Mouse (Mus musculus): ENCODE results near the gene Scnn1b. TPM values are rescaled to one million over a fixed set of nuclear protein-coding genes. Genes with fewer than 3 reads are reported as not detected.

Scnn1b gene
- polyA plus RNA-seq, 1 experiment from 2014 or later = 0.06 TPM

GRCm38 (mm10) chr7:121954891-121955669 lies 90.2 kb downstream of the Scnn1b start:
- 92% methylated on average over 11 of the region's 11 CpGs for WGBS
- DNase-seq (ENCODE audit: low spot score) = no peak

GRCm38 (mm10) chr7:121955802-121956201 lies 91.0 kb downstream of the Scnn1b start:
- no peak for DNase-seq (ENCODE audit: low spot score)
- WGBS = 90% methylated on average over 12 of the region's 12 CpGs
- Histone ChIP-seq H3K4me1 (no peaks in the 10 kb centered on the region), H3K27me3 (ENCODE audit: low read depth, poor library complexity, severe bottlenecking) (no peaks in the 10 kb centered on the region), H3K9me3 (replicated peaks) (no peaks in the 10 kb centered on the region), H3K4me3 (no peak overlapping the region), H3K36me3 (peaks cover 28% of the 10 kb centered on the region), H3K27ac (replicated peaks) (no peak overlapping the region)

More at GRCm38 (mm10) chr7:121954891-121955669, 90.2 kb downstream of the Scnn1b start:
- Histone ChIP-seq H3K27ac (replicated peaks) (no peak overlapping the region), H3K36me3 (peaks cover 33% of the 10 kb centered on the region), H3K4me1 (no peaks in the 10 kb centered on the region), H3K9me3 (replicated peaks) (no peaks in the 10 kb centered on the region), H3K27me3 (ENCODE audit: low read depth, poor library complexity, severe bottlenecking) (no peaks in the 10 kb centered on the region), H3K4me3 (no peak overlapping the region)

- 88% methylated on average over 7 of the region's 7 CpGs for WGBS
- H3K36me3 ChIP-seq = peaks cover 41% of the 10 kb centered on the region
- DNase-seq (ENCODE audit: low spot score) = no peak
- no peaks in the 10 kb centered on the region for H3K9me3 ChIP-seq (replicated peaks)
- no peak overlapping the region for H3K27ac ChIP-seq (replicated peaks)
- no peaks in the 10 kb centered on the region for H3K27me3 ChIP-seq (ENCODE audit: low read depth, poor library complexity, severe bottlenecking)
- no peaks in the 10 kb centered on the region for H3K4me1 ChIP-seq
- H3K4me3 ChIP-seq = no peak overlapping the region
These were observed 97.2 kb downstream of the Scnn1b start for GRCm38 (mm10) chr7:121961913-121962570.

GRCm38 (mm10) chr7:121962571-121962959 lies 97.7 kb downstream of the Scnn1b start:
- Histone ChIP-seq H3K36me3 (peaks cover 41% of the 10 kb centered on the region), H3K4me3 (no peak overlapping the region), H3K27ac (replicated peaks) (no peak overlapping the region), H3K9me3 (replicated peaks) (no peaks in the 10 kb centered on the region), H3K4me1 (no peaks in the 10 kb centered on the region), H3K27me3 (ENCODE audit: low read depth, poor library complexity, severe bottlenecking) (no peaks in the 10 kb centered on the region)
- no peak for DNase-seq (ENCODE audit: low spot score)
- 85% methylated on average over 3 of the region's 3 CpGs for WGBS

GRCm38 (mm10) chr7:121963883-121964398 lies 99.1 kb downstream of the Scnn1b start:
- no peak overlapping the region for H3K4me3 ChIP-seq
- H3K36me3 ChIP-seq = peaks cover 45% of the 10 kb centered on the region
- no peaks in the 10 kb centered on the region for H3K27me3 ChIP-seq (ENCODE audit: low read depth, poor library complexity, severe bottlenecking)
- no peak overlapping the region for H3K27ac ChIP-seq (replicated peaks)
- H3K9me3 ChIP-seq (replicated peaks) = no peaks in the 10 kb centered on the region
- WGBS = 73% methylated on average over 6 of the region's 6 CpGs
- no peak for DNase-seq (ENCODE audit: low spot score)
- no peaks in the 10 kb centered on the region for H3K4me1 ChIP-seq

GRCm38 (mm10) chr7:121966169-121966568 lies 101.3 kb downstream of the Scnn1b start:
- no peak for DNase-seq (ENCODE audit: low spot score)
- no peaks in the 10 kb centered on the region for H3K9me3 ChIP-seq (replicated peaks)
- peaks cover 58% of the 10 kb centered on the region for H3K36me3 ChIP-seq
- no peak overlapping the region for H3K4me3 ChIP-seq
- H3K27me3 ChIP-seq (ENCODE audit: low read depth, poor library complexity, severe bottlenecking) = no peaks in the 10 kb centered on the region
- no peak overlapping the region for H3K27ac ChIP-seq (replicated peaks)
- 93% methylated on average over 7 of the region's 7 CpGs for WGBS
- no peaks in the 10 kb centered on the region for H3K4me1 ChIP-seq

Other genes starting within 250 kb of the Scnn1b start
- 2.4 and 2.5 TPM in 2 replicates for gene Usp31, start 157.8 kb upstream of the Scnn1b start, polyA plus RNA-seq (2016; fragmentation: Nextera tagmentation; extraction: Ambion mirVana)
- 0.04 TPM in 2 replicates for gene Scnn1g, start 130.6 kb upstream of the Scnn1b start, polyA plus RNA-seq (2016; fragmentation: Nextera tagmentation; extraction: Ambion mirVana)
- gene Cog7, start 116.7 kb downstream of the Scnn1b start, polyA plus RNA-seq (2016; fragmentation: Nextera tagmentation; extraction: Ambion mirVana) = 22.1 and 25.4 TPM in 2 replicates
- 81.5 and 90.3 TPM in 2 replicates for gene Gga2, start 156.2 kb downstream of the Scnn1b start, polyA plus RNA-seq (2016; fragmentation: Nextera tagmentation; extraction: Ambion mirVana)
- gene Ubfd1, start 202.1 kb downstream of the Scnn1b start, polyA plus RNA-seq (2016; fragmentation: Nextera tagmentation; extraction: Ambion mirVana) = 64.7 and 65.7 TPM in 2 replicates
- gene Ears2, start 202.2 kb downstream of the Scnn1b start, polyA plus RNA-seq (2016; fragmentation: Nextera tagmentation; extraction: Ambion mirVana) = 18.9 and 19.2 TPM in 2 replicates
- 757 and 815 TPM in 2 replicates for gene Ndufab1, start 236.8 kb downstream of the Scnn1b start, polyA plus RNA-seq (2016; fragmentation: Nextera tagmentation; extraction: Ambion mirVana)